Mouse (Mus musculus) forebrain, embryonic 14.5 days (tissue): ENCODE measurements around the gene Exosc7. TPM values are rescaled to one million over a fixed set of nuclear protein-coding genes. Genes with fewer than 3 reads are reported as not detected.

Source experiments
- ATAC-seq: fragments of 200-750 bp; cut with Nextera tagmentation; 2 replicates; pipeline ENCODE4 v1.8.0; 2017; ENCODE audit warnings: mild to moderate bottlenecking, moderate library complexity
- DNase-seq: peaks from one replicate; pipeline ENCODE4 v3.0.0-alpha.2; 2015; ENCODE audit warnings: low spot score
- H3K27ac ChIP-seq: fragments of 300-500 bp; sonication (generic); 2 replicates; pipeline ENCODE4 v1.5.1; 2014; ENCODE audit warnings: low read depth, mild to moderate bottlenecking, control low read depth, low read length, moderate library complexity
- H3K27me3 ChIP-seq: fragments of 300-500 bp; sonication (generic); replicated peaks from 2 replicates; pipeline ENCODE4 v1.6.1; 2014; ENCODE audit warnings: low read length, control low read depth, mixed read lengths; ENCODE audit not compliant: control insufficient read depth, insufficient read depth
- H3K36me3 ChIP-seq: fragments of 300-500 bp; sonication (generic); 2 replicates; pipeline ENCODE4 v1.6.1; 2014; ENCODE audit warnings: low read length, control low read depth; ENCODE audit not compliant: control insufficient read depth, insufficient read depth
- H3K4me1 ChIP-seq: fragments of 300-500 bp; sonication (generic); 2 replicates; pipeline ENCODE4 v1.6.1; 2014; ENCODE audit warnings: antibody characterized with exemption, low read length, control low read depth; ENCODE audit not compliant: control insufficient read depth, insufficient read depth
- H3K4me2 ChIP-seq: fragments of 300-500 bp; sonication (generic); 2 replicates; pipeline ENCODE4 v1.6.1; 2014; ENCODE audit warnings: mild to moderate bottlenecking, control low read depth, low read length
- H3K4me3 ChIP-seq: fragments of 300-500 bp; sonication (generic); 2 replicates; pipeline ENCODE4 v1.5.1; 2014; ENCODE audit warnings: low read depth, low read length, control low read depth
- H3K9ac ChIP-seq: fragments of 300-500 bp; sonication (generic); 2 replicates; pipeline ENCODE4 v1.6.1; 2014; ENCODE audit warnings: mild to moderate bottlenecking, low read length, control low read depth, moderate library complexity
- H3K9me3 ChIP-seq: fragments of 300-500 bp; sonication (generic); replicated peaks from 2 replicates; pipeline ENCODE4 v1.6.1; 2016; ENCODE audit warnings: low read length, control low read depth, mixed read lengths; ENCODE audit not compliant: control insufficient read depth
- WGBS: fragments of 180-500 bp; shearing (Covaris S2); extraction: QIAGEN DNeasy Blood & Tissue Kit; methylation state at CpG from one replicate; pipeline ENCODE4 v1.1.7; 2014; 5-methylcytosine and 5-hydroxymethylcytosine counted together
- polyA plus RNA-seq: library from polyadenylated mRNA; unstranded; fragments of >200 nt; fragmentation: Nextera tagmentation; extraction: Ambion mirVana; gene quantifications from 2 replicates; pipeline ENCODE4 v1.2.1, GENCODE M21; 2014

Exosc7 gene
- polyA plus RNA-seq, 1 experiment from 2014 or later, result 108 TPM

- Histone ChIP-seq H3K4me2 (no peak overlapping the region), H3K36me3 (peaks cover 64% of the 10 kb centered on the region), H3K9me3 (no peaks in the 10 kb centered on the region), H3K4me1 (no peaks in the 10 kb centered on the region), H3K9ac (no peak overlapping the region), H3K27ac (no peak overlapping the region), H3K4me3 (no peak overlapping the region), H3K27me3 (no peaks in the 10 kb centered on the region)
- DNase-seq, result no peak
- WGBS, result 96% methylated on average over 6 of the region's 6 CpGs
- ATAC-seq, result no peak
Measured at GRCm38 (mm10) chr9:123127663-123128062, 14.6 kb downstream of the Exosc7 start.

GRCm38 (mm10) chr9:123132994-123133393 is 20.0 kb downstream of the Exosc7 start:
- H3K4me2 ChIP-seq, result no peak overlapping the region
- H3K36me3 ChIP-seq, result peaks cover 94% of the 10 kb centered on the region
- H3K4me1 ChIP-seq, result no peaks in the 10 kb centered on the region
- H3K9me3 ChIP-seq, result no peaks in the 10 kb centered on the region
- DNase-seq, result no peak
- no peak overlapping the region for H3K9ac ChIP-seq
- no peak overlapping the region for H3K27ac ChIP-seq
- no peak overlapping the region for H3K4me3 ChIP-seq
- no peaks in the 10 kb centered on the region for H3K27me3 ChIP-seq
- 92% methylated on average over 3 of the region's 3 CpGs for WGBS
- ATAC-seq, result no peak

GRCm38 (mm10) chr9:123136953-123137682 is 24.1 kb downstream of the Exosc7 start:
- H3K4me3 ChIP-seq, result no peak overlapping the region
- no peak overlapping the region for H3K9ac ChIP-seq
- DNase-seq (no peak), ATAC-seq (no peak)
- no peaks in the 10 kb centered on the region for H3K9me3 ChIP-seq
- no peaks in the 10 kb centered on the region for H3K4me1 ChIP-seq
- no peak overlapping the region for H3K27ac ChIP-seq
- WGBS, result 89% methylated on average over 7 of the region's 7 CpGs
- H3K27me3 ChIP-seq, result no peaks in the 10 kb centered on the region
- H3K36me3 ChIP-seq, result peaks cover 63% of the 10 kb centered on the region
- H3K4me2 ChIP-seq, result no peak overlapping the region

GRCm38 (mm10) chr9:123138891-123139474 is 26.0 kb downstream of the Exosc7 start:
- DNase-seq (peak; percentile 8), ATAC-seq (no peak)
- H3K4me3 ChIP-seq, result no peak overlapping the region
- H3K4me2 ChIP-seq, result no peak overlapping the region
- H3K9me3 ChIP-seq, result 0 out of 2 replicates have a peak, but pooled peaks cover under 1% of the 10 kb centered on the region
- WGBS, result 88% methylated on average over 5 of the region's 5 CpGs
- H3K36me3 ChIP-seq, result peaks cover 46% of the 10 kb centered on the region
- no peak overlapping the region for H3K27ac ChIP-seq
- H3K27me3 ChIP-seq, result no peaks in the 10 kb centered on the region
- H3K4me1 ChIP-seq, result no peaks in the 10 kb centered on the region
- no peak overlapping the region for H3K9ac ChIP-seq

GRCm38 (mm10) chr9:123139887-123140614 is 27.0 kb downstream of the Exosc7 start:
- Histone ChIP-seq H3K27ac (no peak overlapping the region), H3K4me2 (no peak overlapping the region), H3K9ac (no peak overlapping the region), H3K4me1 (no peaks in the 10 kb centered on the region), H3K9me3 (0 out of 2 replicates have a peak, but pooled peaks cover 2% of the 10 kb centered on the region), H3K4me3 (no peak overlapping the region), H3K27me3 (no peaks in the 10 kb centered on the region), H3K36me3 (peaks cover 36% of the 10 kb centered on the region)
- DNase-seq (no peak), ATAC-seq (no peak)
- 85% methylated on average over 4 of the region's 4 CpGs for WGBS

GRCm38 (mm10) chr9:123148430-123148829 is 35.4 kb downstream of the Exosc7 start:
- no peak overlapping the region for H3K4me3 ChIP-seq
- H3K4me1 ChIP-seq, result no peaks in the 10 kb centered on the region
- H3K9me3 ChIP-seq, result 0 out of 2 replicates have a peak, but pooled peaks cover 2% of the 10 kb centered on the region
- ATAC-seq, result no peak
- 82% methylated on average over 5 of the region's 5 CpGs for WGBS
- no peaks in the 10 kb centered on the region for H3K36me3 ChIP-seq
- no peak overlapping the region for H3K27ac ChIP-seq
- DNase-seq, result no peak
- no peak overlapping the region for H3K9ac ChIP-seq
- H3K4me2 ChIP-seq, result no peak overlapping the region
- H3K27me3 ChIP-seq, result no peaks in the 10 kb centered on the region

GRCm38 (mm10) chr9:123150241-123151020 is 37.4 kb downstream of the Exosc7 start, which contains the start of gene Clec3b:
Gene Clec3b (plus strand): TSS chr9:123150946.
- no peak within 1 kb of the TSS for H3K4me3 ChIP-seq
- 81% methylated on average over 5 of the region's 5 CpGs for WGBS
- DNase-seq, result no peak
- no peak for ATAC-seq
- H3K4me2 ChIP-seq, result no peak within 1 kb of the TSS
- H3K36me3 ChIP-seq, result no peaks in the 10 kb centered on the region
- H3K27me3 ChIP-seq, result no peaks in the 10 kb centered on the region
- H3K9me3 ChIP-seq, result no peaks in the 10 kb centered on the region
- no peak within 1 kb of the TSS for H3K9ac ChIP-seq
- H3K4me1 ChIP-seq, result no peaks in the 10 kb centered on the region
- no peak within 1 kb of the TSS for H3K27ac ChIP-seq

- H3K27me3 ChIP-seq, result no peaks in the 10 kb centered on the region
- no peaks in the 10 kb centered on the region for H3K9me3 ChIP-seq
- no peak for DNase-seq
- no peaks in the 10 kb centered on the region for H3K4me1 ChIP-seq
- 62% methylated on average over 1 of the region's 1 CpGs for WGBS
- H3K4me2 ChIP-seq, result no peak overlapping the region
- H3K27ac ChIP-seq, result no peak overlapping the region
- no peak for ATAC-seq
- H3K36me3 ChIP-seq, result no peaks in the 10 kb centered on the region
- no peak overlapping the region for H3K4me3 ChIP-seq
- H3K9ac ChIP-seq, result no peak overlapping the region
Measured at GRCm38 (mm10) chr9:123151561-123151960, 38.5 kb downstream of the Exosc7 start.
